Mouse (Mus musculus) heart, postnatal 14 days (tissue): ENCODE data around the gene Uncx. TPM values are rescaled to one million over a fixed set of nuclear protein-coding genes. Genes with fewer than 3 reads are reported as not detected.
A peak's percentile ranks its signal among the peaks of the same experiment; 100 is the strongest.

Experiments
- DNase-seq, 2 experiments: peaks; one replicate each; pipeline ENCODE4 v3.0.0; 2021 to 2022
- intact Hi-C: fragments of 180-260 bp; cut with DNase I; formaldehyde crosslinking; loops from one replicate; pipeline ENCODE4 v1.15.1; 2025
- long read RNA-seq, 2 experiments: library from polyadenylated mRNA; stranded (forward); transcript quantifications; one replicate each; pipeline ENCODE4 v2.0.0; 2021
- total RNA-seq, 2 experiments: library from RNA; stranded (reverse); gene quantifications; 2 replicates each; pipeline ENCODE4 v1.2.3; 2021

Uncx gene
- total RNA-seq: not detected
- long read RNA-seq, experiment 1: 0 reads
- long read RNA-seq, experiment 2: 0 reads

DNA sequence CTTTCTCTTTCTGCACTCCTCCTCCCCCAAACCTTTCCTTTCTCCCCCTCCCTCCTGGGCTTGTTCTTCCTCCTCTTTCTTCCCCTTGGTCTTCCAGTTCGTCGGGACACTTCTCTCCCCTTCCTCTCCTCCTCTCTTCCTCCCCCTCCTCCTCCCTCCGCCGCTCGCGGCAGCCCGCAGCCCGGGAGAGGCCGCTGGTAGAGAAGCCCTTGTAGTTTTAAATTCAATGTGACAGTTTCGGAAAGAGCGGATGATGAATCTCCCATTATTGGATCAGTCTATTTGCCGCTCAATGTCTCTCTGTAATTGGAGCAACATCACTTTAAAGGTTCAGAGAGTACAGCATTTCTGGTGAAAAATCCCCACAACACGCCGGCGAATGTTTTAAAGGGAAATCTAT lies at the start of gene Uncx:
Gene Uncx (plus strand): TSS at position 281 of the 400 bp plus-strand sequence.
- intact Hi-C loops: no loop called here
- DNase-seq: no peak

DNA sequence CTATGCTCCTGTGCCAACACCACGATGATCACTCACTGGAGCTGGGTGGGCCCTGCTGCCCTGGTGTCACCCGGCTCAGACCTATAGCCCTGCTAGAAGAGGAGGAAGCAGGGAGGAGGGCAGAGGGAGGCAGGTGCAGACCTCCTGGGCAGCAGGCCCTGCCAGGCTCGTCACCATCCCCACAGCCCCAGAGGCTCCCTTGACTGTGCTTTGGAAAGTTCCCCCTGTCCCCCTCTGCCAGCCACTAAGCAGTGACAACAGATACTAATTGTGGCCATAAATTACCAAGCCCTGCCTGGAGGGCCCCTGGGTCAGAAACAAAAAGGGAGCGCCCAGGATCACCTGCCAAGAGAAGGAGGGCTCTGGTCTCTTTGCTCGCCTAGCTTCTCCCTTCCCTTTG lies 49.6 kb upstream of the Uncx start:
- intact Hi-C loops: no loop called here
- DNase-seq: no peak

DNA sequence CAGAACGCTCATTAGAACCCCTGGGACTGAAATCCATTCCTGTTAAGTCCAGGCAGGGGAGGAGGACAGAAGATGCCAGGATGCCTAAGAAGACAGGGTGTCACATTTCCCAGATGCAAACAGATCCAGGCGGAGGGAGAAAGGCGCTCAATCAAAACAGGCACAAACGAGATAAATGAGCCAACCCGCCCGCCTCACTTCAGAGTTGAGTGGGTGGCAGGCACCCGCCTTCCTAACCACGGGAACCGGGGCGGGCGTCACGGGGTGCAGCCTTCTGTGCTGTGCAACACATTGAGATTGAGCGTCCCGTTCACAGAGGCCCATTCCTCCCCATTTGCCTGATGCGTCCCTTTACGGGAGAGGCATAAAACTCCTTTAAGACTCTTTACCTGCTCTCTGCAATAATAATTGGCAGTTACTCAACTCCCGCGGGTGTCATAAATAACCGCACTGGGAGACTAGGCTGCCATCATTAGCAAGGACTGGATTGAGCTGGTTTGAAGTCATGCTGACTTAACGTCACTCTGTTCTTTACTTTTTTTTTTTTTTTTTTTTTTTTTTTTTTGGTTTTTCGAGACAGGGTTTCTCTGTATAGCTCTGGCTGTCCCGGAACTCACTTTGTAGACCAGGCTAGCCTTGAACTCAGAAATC lies 48.1 kb upstream of the Uncx start:
- intact Hi-C loops: no loop called here
- DNase-seq: no peak

DNA sequence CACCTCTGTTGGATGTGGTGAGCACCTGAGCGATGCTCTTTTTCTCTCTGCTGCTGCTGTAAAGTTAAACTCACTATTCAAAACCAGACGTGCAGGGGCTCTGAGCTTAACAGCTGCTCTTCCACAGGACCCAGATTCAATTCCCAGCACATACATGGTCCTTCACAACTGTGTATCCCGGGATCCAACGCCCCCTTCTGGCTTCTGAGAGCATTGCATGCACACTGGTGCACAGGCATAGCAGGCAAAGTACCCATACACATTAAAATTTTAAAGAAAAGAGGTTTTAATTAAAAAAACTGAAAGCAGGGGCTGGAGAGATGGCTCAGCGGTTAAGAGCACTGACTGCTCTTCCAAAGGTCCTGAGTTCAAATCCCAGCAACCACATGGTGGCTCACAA lies 46.4 kb upstream of the Uncx start:
- intact Hi-C loops: no loop called here
- DNase-seq: no peak

DNA sequence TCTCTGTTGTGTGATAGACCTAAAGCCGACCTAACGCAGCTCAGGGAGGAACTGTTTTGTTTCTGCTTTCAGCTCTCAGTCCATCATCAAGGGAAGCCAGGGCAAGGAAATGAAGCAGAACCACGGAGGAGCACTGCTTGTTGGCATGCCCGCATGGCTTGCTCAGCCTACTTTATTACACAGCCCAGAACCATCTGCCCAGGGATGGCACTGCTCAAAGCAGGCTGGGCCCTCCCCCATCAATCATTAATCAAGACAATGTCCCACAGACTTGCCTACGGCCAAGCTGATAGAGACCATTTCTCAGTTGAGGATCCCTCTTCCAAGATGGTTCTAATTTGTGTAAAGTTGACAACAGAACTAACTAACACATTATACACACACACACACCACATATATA lies 44.5 kb upstream of the Uncx start:
- intact Hi-C loops: no loop called here
- DNase-seq: no peak

DNA sequence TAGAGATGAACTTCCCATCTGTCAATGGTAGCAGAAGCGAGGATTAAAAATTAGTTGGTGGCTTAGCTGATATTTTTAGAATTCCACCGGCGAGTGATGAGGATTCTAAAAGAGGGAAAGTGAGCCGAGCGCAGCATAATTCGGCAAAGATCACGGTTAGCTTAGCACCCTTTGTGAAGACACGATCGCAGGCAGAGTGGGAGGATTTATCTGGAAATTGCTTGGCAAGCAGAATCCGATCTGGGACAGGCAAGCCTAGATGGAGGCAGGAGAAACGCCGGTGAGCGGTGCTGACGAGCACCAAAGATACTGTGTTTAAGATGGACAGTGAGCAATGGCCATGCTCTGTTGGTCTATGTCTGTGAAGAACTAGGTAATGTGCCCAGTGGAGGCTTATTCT lies 41.0 kb upstream of the Uncx start:
- DNase-seq: no peak
- intact Hi-C loops: no loop called here

DNA sequence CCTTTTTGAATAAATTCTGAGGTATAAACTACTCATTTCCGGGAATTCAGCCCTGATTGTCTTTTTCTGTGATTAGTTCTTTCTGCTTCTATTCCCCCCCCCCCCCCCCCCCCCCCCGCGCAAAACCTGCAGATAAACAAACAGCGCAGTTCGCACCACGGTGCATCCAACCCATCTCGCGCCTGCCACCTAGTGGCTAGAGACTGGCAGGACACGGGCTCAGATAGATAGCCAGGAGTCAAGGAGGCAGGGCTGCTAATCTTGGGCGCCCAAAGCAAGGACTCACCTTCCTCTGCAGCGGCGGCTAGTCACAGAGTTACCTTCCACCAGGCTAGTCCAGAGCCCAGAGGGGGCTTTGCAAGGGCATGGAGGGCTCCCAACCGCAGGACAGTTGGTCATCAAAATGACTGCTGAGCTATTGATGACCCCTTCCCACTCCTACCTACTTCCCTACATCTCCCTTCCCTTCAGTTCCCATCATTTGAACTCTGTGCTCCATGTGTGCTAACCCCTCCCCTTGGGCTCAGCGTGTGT lies 38.2 kb upstream of the Uncx start:
- intact Hi-C loops: no loop called here
- DNase-seq: peak; percentile 84 to 92

DNA sequence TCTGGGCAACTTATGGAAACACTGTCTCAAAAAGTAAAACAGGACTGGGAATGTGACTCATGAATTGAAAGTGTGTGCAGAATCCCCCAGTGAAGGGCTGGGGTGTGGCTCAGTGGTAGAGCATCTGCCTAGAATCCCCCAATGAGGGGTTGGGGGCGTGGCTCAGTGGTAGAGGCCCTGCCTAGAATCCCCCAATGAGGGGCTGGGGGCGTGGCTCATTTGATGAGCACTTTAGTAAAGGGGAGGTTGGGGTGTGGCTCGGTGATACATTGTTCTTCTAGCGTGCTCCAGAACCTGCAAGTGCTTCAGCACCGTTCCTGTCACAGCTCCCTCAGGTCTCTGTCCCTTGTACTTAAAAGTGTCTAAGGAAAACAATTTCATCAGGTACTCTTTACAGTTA lies 37.1 kb upstream of the Uncx start:
- DNase-seq: no peak
- intact Hi-C loops: no loop called here

DNA sequence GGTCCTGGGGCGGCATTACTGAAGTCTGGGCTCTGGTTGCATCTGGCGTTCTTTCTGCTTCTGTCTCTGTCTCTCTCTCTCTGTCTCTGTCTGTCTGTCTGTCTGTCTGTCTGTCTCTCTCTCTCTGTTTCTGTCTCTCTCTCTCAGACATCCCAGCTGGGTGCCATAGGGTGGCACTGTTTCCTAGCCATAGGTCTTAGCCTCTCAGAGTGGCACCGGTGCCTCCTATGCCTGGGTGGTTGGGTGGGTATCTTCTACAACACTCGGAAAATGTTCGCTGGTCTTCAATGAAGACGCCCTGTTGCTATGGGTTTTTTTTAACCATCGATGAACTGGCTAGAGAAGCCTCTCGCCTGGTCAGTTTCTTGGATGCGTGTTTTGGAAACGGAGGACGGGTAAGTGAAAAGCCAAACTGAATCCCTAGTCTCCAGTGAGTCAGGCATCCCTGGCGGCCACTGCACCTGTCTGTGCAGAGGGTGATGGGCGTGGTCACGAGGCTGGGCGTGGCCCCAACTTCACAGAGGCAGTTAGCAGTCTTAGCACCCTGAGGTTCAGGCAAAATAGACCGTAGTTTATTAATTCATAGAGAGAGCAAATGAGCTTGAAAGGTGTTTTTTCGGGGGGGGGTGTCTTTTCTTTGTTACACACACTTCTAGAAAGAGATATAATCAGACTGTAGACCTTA lies 32.5 kb upstream of the Uncx start:
- DNase-seq: no peak
- intact Hi-C loops: no loop called here

DNA sequence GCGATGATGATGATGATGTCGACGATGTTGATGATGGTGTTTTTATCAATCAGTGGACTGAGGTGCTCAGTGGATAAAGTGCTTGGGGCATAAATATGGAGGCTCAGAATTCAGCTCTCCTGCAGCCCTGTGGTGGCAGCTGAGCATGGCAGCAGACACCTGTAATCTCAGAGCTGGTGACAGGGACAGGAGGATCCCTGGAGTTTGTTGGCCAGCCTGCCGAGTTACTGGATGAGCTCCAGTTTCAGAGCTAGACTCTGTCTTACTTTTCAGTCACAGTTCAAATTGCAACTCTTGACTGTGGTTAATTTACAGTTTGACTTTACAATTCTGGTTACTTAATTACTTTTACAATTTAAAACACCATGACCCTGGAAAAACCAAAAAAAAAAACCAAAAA lies 31.1 kb upstream of the Uncx start:
- no peak for DNase-seq
- intact Hi-C loops: no loop called here

DNA sequence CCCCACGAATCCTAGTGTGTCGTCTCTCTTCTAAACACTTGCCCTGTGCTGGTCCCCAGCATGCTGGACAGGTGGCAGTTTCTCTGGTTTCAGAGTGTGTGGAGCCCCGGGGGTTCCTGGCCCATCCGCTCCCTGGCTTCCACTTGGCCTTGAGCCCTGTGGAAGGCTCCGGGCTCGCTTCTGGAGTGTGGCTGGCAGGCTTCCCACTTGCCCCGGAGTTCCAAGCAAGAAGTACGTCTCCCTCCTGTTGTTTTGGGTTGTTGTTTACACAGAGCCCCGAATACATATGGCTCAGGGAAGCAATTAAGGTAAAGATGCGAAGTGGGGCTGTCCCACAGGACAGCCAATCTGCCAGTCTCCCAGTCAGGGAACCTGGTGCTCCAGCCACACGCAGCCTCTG lies 27.0 kb upstream of the Uncx start:
- DNase-seq: peak; percentile 35 to 49
- intact Hi-C loops: no loop called here

DNA sequence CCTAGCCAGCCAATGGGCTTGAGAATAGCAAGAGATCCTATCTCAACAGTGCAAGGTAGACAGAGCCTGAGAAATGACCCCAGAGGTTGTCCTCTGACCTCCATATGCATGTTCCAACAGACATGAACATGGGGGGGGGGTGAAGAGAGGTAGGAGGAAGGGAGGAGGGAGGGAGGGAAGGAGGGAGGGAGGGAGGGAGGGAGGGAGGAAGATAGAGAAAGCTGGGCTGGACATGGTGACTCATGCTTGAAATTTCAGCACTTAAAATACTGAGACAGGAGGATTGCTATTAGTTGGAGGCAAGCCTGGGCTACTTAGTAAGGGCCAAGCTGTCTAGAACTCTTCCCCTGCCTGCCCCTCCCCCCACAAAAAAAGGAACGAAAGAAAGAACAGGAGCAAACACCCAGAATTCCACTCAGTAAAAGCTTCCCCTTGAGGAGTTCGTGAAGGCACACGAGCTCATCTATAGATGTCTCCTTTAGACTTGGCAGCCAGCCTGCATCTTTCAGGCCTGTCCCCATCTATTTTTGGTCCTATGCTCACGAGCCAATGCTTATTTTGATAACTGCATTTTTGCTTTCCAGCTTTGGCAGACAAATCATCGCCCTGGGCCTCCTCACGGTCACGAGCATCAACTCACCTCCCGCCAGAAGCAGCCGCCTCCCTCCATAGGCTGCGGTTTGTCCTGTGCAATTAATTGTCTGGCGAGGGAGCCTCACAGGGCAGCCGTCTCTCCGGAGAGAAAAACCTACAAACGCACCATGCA lies 23.0 kb upstream of the Uncx start:
- DNase-seq: peak; percentile 56 to 73
- intact Hi-C loops: no loop called here

DNA sequence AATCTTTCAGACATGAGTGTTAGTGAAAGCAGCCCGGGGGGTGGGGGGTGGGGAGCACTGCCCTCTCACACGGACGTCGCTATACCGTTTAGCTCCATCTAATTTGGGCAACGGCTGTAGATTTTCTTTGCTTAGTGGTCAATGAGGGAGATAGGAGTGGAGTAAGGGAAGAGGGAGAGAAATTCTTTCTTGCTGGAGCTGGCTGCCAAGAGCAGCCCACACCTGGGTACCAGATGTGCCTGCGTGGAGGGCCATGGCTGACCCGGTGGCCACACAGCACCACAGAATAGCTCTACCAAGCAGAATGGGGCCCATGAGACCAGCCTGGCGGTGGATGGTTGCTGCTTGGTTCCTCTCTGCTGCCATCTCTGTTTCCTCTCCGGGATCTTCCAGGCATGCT lies 21.3 kb upstream of the Uncx start:
- no peak for DNase-seq
- intact Hi-C loops: no loop called here

DNA sequence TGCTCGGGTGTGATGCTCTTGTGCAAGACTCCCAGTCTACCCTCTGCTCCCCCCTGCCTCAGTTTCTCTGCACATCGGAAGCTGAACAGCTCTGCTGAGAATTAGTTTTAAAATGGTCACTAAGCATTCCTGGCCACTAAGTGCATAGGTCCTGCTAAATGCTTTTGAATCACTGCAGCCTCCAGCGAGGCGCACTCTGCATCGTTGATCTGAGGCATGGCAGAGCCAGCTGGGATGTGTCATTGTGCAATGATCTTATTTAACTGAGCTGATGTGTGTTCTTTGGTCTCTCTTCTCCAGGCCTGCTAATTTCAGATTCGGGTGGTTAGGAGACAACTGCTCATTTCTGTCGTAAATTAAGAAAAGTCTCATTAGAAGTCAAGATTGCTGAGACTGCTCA lies 14.4 kb upstream of the Uncx start:
- no peak for DNase-seq

DNA sequence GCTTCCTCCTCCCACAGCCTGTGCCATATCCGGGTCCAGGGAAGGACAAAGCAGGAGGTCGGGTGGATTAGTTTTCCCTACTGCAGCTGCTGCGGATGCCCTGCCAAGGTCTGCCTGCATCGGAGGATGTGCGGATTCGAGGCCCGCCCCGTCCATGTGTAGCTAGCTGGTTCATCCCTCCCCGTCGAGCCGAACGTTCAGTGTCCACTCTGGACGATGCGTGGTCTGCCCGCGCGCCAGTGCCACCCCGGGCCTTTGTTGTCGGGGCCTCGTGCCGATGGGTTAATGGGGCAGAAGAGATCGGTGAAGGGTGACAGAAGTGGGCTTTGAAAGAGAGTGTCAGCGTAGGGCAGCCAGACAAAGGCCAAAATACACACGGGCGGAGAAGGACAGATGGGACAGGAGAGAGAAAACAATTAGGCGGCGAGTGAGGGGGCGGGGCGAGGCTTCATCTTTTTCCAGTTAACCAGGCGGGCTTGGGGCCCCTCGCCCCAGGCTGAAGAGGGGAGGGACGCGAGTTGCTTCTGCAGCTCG lies 7.8 kb upstream of the Uncx start:
- intact Hi-C loops: loop anchor here (5.0 kb wide), 1 partner anchor 217 kb away; no protein-coding TSS in a partner anchor
- no peak for DNase-seq

More for the DNA sequence above, 14.4 kb upstream of the Uncx start:
- intact Hi-C loops: no loop called here

DNA sequence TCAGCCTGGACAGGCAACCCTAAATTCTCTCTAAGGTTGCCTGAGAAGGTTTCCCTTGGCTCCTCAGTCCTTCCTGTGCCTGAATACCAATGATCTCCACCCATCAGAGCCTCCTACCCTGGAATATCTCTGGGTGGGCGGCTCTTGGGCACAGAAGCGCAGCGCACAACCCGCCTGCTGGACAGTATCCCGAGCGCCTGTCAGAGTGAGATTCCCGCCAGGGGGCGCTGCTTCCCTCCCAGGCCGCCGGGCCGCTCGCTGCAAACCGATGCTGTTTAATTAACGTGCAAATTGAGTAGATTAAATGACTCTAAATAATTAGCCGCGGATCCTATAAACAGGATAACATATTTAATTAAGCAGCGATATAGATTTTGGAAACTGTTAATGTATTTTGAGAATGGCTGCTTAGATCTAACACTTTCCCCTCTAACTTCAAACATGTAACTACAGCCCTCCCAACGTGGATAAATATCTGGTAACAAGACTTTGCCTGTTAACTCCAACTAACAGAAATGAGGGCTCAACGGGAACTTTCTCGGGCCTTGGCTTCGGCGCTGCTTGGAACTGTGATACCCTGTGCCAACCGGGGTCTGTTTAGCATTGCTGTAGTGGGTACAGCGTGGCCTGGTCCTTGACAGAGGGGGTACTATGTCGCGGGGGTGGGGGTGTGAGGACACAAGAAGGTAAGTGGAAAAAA lies 6.9 kb upstream of the Uncx start:
- peak; percentile 85 to 90 for DNase-seq

DNA sequence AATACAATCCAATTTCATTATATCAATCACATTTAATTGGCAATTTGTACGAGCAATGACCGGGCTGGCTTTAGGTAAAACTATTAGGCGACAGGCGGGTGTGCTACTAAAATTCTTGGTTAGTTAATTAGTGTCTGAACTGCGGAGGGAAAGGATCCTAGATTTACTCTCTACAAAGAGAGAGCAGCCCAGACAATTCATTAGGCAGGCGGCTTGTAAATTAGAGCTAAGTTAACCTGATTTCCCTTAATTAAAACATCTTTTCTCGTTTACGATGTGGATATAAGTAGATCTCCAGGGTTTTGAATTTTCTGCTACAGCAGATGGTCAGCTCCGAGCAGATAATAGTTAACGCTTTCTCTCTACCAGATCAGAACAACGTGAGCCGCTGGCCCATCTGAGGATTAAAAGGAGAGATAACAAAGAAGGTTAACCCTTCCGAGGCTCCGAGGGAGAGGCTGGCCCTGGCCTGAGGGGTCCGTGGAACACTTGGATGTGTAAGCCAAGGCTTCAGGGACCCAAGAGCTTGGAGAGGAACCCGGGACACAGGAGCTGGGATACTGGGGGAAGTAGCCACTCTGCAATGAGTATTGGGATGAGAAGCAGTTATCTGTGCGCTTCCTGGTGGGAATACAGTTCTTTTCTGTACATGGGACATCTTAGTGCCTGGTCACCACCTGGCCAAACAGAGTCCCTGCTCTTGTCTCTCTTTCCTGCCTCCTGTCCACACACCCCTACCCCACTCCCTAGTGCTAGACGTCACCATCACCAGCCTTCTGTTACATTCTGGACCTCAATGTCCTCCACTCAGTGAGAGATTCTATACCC lies 6.2 kb upstream of the Uncx start:
- intact Hi-C loops: loop anchor here (1.0 to 5.0 kb wide), 2 partner anchors 131 to 215 kb away; no protein-coding TSS in a partner anchor
- no peak for DNase-seq

More for the DNA sequence above, 6.9 kb upstream of the Uncx start:
- intact Hi-C loops: loop anchor here (1.0 to 5.0 kb wide), 2 partner anchors 132 to 216 kb away; no protein-coding TSS in a partner anchor

DNA sequence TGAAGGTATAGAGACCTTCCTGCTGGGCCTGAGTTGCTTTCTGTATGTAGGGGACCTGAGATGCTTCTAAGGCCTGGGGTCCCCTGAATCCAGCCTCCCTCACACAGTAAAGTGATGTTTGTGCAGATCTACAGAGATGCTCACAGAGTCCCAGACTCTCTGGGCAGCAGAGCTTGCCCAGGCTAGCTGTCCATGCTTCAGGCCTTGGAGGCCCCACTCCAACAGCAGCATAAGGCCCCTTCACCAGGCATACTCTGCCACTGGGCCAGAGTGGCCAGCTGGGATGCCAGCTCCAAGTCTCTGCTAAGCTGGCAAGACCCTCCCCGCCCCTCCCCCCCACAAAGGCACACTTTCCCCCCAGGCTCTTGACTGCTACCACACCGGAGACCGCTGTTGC lies 5.6 kb upstream of the Uncx start:
- DNase-seq: no peak
- intact Hi-C loops: loop anchor here (5.0 kb wide), 1 partner anchor 215 kb away; no protein-coding TSS in a partner anchor
